Mouse (Mus musculus) thymus, postnatal 10 days (tissue): ENCODE results near the gene Sncb.

Experiments
- DNase-seq, 2 experiments: peaks; one replicate each; pipeline ENCODE4 v3.0.0; 2021; ENCODE audit warnings: low spot score in 2 of 2

Gene Sncb

GRCm38 (mm10) chr13:54749061-54749863, 17.1 kb downstream of the Sncb start:
- no peak for DNase-seq

GRCm38 (mm10) chr13:54748721-54749060, 17.7 kb downstream of the Sncb start:
- DNase-seq: no peak

- no peak for DNase-seq
Observed at GRCm38 (mm10) chr13:54748190-54748589, 18.2 kb downstream of the Sncb start.

GRCm38 (mm10) chr13:54746896-54747295, 19.5 kb downstream of the Sncb start:
- DNase-seq: no peak

- DNase-seq: no peak
Observed at GRCm38 (mm10) chr13:54746110-54746509, 20.3 kb downstream of the Sncb start.

GRCm38 (mm10) chr13:54738213-54738601, 28.2 kb downstream of the Sncb start:
- no peak for DNase-seq

- no peak for DNase-seq
Observed at GRCm38 (mm10) chr13:54737488-54738212, 28.7 kb downstream of the Sncb start.

GRCm38 (mm10) chr13:54736931-54737330, 29.5 kb downstream of the Sncb start:
- no peak for DNase-seq

GRCm38 (mm10) chr13:54726131-54726530, 40.3 kb downstream of the Sncb start:
- DNase-seq: no peak

GRCm38 (mm10) chr13:54723143-54723542, 43.3 kb downstream of the Sncb start:
- DNase-seq: no peak

- peak in 1 of 2 experiments; percentile 50 for DNase-seq
Observed at GRCm38 (mm10) chr13:54716916-54717315, 49.5 kb downstream of the Sncb start.

- no peak for DNase-seq
Observed at GRCm38 (mm10) chr13:54714996-54715395, 51.4 kb downstream of the Sncb start.

- DNase-seq: no peak
Observed at GRCm38 (mm10) chr13:54714393-54714792, 52.0 kb downstream of the Sncb start.

GRCm38 (mm10) chr13:54710866-54711265, 55.5 kb downstream of the Sncb start:
- no peak for DNase-seq
